Mouse (Mus musculus): ENCODE measurements around the gene Arhgap22.

The Arhgap22 gene

DNA sequence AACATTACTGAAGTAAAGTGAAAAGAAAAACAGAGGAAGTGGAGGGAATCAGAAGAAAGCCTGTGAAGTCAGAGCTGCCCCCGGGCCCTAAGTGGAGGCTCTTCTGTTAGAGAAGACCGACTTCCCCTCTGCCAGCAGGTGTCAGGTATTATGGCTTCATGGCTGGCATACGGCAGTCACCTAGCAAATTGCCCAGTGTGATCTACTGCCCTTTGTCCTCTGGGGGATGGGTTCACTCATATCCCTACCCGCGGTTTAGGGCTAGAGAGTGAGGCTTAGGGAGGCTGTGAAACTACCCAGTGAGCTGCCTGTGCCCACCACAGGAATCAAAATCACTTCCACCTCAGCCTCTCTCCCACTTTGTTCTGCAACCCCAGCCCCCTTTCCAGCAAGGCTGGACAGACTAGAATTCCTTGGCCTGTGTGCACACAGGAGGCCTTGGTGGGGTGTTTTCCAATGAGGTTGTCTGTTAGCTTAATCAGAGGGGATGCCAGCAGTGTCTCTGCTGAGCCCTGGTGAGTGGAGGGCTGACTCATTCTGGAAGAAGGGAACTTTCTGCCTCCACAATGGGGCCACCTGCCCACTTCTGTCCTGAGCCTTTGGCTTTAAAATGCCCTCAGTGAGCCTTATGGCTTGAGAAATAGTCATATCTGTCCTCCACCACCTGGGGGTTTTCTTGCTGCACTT is 1.4 kb upstream of the Arhgap22 start:
- intact Hi-C loops (cut with DNase I) = no loop called here

DNA sequence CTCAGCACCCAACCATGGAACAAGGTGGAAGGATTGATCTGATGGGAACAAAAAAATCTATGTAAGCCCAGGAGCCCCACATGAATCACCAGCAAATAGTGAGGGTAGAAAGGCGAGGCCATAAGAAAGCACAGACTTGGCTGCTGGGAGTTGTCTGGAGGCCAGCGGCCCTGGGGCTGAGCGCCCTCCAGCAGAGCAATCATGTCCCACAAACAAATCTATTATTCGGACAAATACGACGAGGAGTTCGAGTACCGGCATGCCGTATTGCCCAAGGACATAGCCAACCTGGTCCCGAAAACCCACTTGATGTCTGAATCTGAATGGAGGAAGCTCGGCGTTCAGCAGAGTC is 892 bp upstream of the Arhgap22 start:
- intact Hi-C loops (cut with DNase I) = loop anchor here (1.0 kb wide), 1 partner anchor 90 kb away; no protein-coding TSS in a partner anchor

DNA sequence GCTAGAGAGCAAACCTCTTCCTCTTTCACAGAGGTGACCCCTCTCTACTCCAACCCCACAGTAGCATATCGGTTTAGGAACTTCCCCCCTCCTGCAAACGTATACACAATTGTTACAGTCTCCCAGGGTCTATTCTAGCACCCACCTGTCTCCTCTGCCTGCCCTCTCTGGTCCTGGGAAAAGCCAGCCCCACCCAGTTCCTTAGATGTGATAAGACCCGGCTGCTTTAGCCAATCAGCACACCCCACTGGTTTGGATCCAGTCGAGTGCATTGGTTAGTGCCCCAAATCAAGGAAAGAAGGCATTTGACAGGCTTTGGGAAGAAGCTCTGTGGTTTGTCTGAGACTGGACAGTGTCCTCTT is 922 bp downstream of the Arhgap22 start:
- intact Hi-C loops (cut with DNase I) = loop anchor here (2.0 kb wide), 1 partner anchor 156 kb away; no protein-coding TSS in a partner anchor

DNA sequence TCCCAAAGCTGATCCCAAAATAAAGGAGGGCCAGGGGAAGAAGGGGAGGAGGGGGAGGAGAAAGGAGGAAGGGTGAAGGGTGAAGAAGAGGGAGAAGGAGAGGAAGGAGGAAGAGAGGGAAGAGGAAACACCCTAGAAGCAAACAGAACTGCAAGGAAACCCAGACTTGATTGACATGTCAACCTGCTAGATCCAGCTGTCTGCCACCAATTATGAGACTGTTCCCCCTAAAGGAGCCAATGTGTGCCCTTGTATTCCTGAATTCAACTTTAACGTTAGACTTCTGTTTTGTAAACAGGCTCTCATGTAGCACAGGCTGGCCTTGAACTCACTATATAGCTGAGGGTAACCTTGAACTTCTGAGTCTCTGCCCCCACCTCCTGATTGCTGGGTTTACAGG is 1.3 kb downstream of the Arhgap22 start:
- intact Hi-C loops (cut with DNase I) = loop anchor here (2.0 kb wide), 1 partner anchor 156 kb away; no protein-coding TSS in a partner anchor

DNA sequence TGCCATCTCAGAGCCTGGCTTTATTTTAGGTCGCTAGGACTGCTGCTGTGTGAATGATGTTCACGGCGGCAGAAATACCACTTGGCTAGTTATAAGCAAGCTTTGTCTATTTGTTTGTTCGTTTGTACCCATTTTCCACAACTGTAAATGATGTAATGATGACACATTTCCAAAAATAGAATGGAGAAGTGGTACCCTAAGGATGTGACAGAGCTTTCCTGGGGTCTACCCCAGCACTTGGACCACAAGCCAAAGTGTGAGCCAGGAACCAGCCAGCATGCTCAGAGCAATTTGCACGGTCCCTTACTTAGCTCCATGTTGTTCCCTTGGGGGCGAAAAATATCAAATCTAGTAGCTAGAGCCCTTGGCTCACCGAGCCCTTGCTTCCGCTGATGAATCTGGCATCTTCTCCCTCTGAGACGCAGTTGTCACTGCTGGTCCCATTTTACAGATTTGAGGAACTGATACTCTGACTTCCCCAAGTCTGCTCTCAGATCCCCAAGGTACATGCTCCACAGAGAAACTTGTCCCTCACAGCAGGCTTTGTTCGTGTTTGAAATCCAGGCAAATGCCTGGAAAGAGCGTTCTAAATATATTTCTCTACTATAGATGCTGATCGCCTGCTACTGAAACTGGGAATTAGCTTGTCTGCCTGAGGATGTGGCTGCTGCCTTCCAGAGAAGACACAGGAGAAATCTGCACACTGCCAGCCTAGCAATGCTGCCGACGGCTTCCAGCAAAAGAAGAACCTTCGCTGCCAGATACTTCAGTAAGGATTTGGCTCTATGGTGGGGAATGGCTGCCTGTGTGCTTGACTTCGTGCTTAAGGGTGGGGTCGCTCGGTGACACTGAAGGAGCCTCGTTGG is 2.8 kb downstream of the Arhgap22 start:
- intact Hi-C loops (cut with DNase I) = no loop called here

DNA sequence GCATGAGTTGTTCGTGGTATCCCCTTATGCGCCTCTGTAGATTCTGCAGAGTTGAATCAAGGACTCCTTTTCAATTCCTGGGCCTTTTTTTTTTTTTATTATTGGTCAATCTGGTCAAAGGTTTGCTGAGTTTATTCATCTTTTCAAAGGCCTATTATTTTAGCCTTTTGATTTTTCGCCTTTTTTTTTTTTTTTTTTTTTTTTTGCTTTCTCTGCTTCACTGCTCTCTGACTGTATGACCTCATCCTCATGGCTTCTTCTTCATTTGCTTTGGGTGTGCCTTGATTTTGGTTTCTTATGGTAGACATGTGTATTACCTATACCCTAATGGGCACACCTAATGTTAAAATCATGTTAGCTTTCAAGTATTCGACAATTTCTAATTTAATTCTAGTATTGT is 11.4 kb downstream of the Arhgap22 start:
- intact Hi-C loops (cut with DNase I) = no loop called here

DNA sequence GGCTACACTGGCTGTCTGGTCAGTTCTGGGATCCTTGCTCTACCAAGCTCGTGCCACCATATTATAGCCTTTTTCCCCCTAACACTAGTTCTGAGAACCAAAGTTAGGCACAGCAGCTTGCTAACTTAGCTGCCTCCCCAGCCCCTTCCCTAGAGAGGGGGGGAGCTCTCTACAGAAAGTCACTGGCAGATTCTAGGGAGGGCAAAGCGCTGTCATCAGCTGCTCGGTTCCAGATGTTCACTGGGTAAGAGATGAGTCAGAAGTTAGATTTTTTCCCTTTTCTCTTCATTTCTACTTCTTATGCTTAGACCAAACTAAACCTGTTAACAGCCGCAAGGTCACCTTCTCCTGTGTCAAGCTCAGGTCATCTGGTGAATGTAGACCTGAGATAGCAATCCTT is 16.8 kb downstream of the Arhgap22 start:
- intact Hi-C loops (cut with DNase I) = no loop called here

DNA sequence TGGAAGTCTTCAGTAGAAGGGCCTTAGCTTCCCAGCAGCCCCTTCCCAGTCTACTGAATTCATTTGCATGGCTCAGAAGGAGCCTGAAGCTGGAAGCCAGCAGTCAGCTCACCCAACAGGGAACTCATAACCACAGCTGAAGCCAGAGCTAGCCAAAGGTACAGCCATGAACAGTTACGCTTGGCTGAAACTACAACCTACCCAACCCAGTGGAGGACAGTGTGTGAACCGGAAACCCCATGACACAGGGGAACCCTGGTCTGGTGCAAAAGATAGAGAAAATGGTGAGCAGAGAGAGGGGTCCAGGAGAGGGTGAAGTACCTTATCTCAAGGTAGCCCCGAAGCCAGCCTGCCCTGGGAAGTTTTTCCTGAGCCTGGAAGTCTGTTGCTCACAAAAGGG is 17.5 kb downstream of the Arhgap22 start:
- intact Hi-C loops (cut with DNase I) = no loop called here

DNA sequence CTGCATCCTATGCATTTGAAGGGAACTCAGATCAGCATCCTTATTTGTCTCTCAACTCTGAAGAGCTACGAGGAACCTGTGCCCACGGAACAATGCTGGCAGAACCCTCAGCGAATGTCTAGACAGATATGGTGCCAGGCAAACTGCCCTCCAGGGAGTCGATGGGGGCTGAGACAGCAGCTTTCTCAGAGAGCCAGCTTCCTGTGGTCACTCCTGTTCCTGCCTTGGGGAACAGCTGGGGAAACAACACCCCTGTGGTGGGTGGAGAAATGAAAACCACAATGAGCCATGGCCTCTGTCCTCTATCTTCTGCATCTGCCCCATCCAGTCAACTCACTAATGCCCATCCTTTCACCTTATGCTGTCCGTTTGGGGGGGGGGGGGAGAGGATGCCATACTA is 18.2 kb downstream of the Arhgap22 start:
- intact Hi-C loops (cut with DNase I) = no loop called here

DNA sequence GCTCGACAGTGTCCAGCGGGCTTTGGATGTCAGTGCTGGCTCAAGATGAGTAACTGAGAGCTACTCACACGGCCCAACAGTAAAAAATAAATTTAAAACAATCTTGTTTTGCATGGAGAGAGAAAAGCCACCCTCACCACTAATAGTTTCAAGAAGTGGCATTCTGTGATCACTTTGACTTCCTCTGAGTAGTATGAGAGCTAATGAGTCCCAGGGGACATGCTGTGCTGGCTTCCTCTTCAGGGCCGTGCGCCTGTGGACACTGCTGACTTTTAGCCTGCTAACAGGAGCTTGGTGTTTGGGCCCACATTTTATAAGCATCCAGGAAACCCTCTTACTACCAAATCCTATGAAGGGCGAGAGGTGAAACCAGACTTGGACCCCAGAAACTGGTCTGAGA is 21.8 kb downstream of the Arhgap22 start:
- intact Hi-C loops (cut with DNase I) = no loop called here

DNA sequence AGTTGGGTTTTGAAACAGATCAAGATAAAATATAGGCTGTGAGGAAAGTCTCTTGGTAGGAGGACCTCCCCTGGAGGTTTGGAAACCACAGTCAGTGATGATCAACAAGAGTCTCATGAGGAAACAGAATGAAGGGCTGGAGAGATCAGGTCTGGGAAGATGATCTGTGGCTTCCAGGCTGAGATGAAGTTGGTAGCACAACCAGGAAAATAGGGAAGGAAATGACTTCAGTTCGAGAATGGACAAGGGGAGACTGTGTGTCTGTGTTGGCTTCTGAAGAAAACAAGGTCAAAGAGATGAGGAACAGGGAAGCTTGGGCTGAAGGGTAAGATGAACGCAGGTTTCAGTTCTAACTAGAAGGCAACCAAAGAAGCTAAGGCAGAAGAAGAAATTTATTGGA is 26.6 kb downstream of the Arhgap22 start:
- intact Hi-C loops (cut with DNase I) = no loop called here

DNA sequence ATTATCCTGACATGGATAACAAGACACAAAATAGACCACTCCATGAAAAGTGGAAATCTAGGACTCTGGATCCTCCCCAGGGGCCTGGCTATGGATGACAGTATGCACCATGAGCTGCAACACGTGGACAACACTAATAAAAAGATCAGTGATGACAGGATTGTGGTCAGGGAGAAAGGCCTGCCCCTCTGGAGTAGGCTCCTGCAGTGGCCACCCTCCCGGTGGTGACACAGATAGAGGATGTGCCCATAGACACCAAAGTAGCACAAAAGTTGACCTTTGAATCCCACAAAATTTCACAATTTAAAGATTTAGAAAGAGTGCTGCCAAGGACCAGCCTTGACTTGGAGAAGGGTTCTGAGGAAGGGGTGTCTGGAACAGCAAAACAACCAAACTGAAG is 29.4 kb downstream of the Arhgap22 start:
- intact Hi-C loops (cut with DNase I) = no loop called here

DNA sequence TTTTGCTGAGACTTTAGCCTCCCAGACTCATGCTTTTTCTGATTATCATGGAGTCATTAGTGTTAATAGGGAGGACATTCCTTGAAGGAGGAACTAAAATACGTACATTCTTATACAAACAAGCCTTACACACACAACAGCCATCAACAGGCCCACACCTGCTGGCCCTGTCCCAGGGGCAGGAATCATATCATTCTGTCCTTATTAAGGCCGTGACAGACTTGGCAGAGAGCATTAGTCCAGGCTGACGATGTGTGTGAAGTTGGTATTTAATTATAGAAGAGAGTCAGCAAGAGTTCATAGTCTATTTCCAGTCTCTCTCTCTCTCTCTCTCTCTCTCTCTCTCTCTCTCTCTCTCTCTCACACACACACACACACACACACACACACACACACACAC is 30.7 kb downstream of the Arhgap22 start:
- intact Hi-C loops (cut with DNase I) = no loop called here

DNA sequence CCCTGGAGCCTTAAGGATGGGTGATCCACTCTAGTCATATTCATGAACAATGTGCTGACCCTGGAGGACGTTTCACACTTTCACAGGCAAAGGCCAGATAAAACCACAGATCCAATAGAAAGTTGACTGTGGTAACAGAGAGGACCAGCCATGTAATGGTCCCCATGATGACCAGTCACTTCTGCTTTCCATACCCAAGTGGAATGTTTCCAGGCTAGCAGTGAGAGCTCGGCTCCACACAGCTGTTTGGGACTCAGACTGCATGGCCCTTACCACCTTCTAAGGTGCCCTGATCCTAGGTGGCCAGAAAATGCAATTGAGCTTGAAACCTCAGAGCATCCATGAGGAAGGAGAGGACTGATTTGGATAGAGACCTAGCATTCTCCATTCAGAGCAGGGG is 31.1 kb downstream of the Arhgap22 start:
- intact Hi-C loops (cut with DNase I) = no loop called here

DNA sequence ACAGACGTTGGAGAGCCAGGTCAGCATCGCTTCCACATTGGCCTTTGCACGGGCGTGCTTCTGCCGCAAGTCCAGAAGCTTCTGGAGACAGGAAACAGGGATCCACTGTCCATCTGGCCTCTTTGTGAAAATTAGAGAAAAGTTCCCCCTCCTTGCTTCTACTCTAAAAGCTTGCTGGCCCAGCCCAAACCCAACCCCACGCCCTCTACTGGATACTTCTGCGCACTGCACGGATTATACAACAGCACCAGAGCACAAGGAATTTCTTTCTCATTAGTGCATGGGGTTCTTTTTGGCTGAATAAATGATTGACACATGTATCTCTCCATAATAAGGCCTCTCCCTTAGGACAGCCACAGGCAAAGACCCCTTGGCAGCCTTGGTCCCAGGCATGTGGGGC is 32.6 kb downstream of the Arhgap22 start:
- intact Hi-C loops (cut with DNase I) = no loop called here

DNA sequence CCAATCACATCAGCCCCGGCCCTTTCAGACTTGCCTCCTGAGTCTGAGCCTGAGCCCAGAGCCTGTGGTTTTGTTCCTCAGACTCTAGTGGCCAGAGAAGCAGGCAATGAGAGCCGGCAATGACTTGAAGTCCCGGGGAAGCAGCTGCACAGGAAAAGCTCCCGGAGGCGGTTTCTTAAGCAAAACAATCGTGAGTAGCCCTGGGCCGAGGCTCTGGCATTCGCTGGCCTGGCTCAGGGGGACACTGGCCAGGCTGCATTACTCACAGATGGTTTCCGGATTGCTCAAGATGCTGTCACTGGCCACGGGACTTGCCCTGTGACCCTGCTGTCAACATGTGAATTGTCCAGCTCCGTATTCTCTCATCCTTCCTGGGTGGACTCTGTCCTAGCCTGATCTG is 33.8 kb downstream of the Arhgap22 start:
- intact Hi-C loops (cut with DNase I) = no loop called here

DNA sequence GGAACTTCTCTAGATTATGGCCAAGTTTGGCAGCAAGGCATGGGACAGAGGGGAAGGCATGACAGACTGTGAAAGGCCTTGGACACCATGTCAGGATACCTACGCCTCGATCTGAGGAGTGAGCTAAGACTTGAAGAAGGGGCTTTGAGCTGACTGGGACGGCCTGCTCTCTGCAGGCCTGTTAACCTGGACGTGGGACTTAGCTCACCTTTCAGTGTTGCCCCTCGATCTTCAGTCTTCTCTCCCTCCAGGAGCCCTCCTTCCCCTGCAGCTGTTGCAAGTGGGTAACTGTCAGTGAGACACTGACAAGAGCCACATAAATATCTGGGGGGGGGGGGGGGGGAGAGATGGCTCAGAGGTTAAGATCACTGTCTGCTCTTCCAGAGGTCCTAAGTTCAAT is 34.9 kb downstream of the Arhgap22 start:
- intact Hi-C loops (cut with DNase I) = no loop called here

DNA sequence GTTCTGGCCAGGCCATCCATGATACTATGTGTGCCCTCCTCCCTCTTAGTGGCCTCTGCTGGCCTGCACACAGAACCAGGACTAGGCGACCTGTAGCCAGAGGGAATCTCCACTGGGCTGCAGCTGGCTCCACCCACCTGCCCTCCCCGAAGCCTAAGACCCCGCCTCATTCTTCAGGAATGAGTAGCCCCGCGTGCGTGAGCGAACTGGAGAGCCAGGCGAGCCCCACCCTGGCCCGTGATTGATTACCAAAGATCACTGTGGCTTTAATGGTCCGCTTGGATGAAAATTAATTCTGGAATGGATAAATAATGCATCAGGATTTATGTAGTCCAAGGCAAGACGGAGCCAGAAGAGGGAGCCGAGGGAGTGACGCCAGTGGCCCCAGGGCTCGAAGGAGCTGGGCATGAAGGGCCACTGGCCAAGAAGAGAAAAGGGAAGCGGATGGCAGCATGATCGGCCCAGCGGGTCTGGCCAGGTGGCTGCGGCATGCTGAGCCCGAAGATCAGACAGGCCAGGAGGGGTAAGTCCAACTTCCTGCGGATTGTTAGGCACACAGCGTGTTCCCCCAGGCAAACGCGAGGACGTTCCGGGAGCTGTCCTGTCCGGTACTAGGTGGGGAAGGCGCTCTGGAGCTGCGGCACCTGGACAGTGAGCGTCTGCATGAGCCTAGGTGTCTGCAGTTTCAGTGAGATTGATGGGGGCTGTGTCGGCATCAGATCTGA is 36.6 kb downstream of the Arhgap22 start:
- intact Hi-C loops (cut with DNase I) = no loop called here

DNA sequence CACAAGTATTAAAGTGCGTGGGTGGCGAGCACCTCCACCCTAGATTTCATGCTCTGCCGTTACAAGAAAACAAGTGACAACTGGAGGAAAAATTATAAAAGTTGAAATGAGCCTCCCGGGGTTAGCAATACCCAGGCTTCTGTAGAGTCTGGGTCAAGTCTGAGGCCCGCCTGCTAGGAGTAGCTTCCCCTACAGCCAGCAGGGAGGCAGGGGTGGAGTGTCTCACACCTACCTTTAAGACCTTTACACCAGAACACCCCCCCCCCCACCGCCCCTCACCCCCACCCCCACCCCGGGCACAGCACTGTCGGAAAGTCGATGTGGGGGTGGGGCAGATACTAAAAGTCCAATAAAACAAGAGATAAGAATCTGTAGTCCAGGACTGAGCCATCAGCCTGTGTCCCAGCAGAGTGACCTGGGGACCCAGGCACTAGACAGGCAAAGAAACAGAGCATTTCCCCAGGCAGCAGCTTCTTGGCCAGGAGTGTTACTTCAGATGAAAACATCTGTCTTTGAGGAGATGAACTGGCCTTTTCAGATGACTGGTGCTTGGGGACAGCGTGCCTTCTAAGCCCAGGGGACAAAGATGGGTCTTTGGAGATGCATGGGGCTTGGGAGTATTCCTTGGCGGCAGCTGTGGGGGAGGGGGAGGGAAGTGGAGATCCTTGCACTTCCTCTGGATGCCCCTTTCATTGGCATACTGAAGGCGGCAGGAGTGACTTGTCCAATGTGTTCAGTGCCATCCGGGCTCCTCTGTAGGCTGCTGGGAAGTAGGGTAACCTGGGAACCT is 37.3 kb downstream of the Arhgap22 start:
- intact Hi-C loops (cut with DNase I) = no loop called here

DNA sequence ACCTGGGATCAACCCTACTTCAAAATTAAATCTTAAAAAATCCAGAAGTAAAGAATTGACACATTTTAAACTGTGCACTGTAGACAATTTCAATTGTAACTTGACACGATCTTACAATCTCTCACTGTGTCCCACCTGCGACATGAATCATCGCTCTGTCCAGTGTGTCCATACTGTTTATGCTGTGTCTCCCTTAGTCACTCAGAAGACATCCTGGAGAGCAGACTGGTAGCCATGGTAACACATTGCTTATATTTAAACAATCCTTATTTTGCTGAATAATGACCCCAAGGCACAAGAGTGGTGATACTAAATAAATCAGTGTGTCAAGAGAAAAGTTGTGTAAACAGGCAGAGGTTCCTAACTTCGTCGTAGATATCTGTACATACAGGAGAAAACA is 44.4 kb downstream of the Arhgap22 start:
- intact Hi-C loops (cut with DNase I) = no loop called here

DNA sequence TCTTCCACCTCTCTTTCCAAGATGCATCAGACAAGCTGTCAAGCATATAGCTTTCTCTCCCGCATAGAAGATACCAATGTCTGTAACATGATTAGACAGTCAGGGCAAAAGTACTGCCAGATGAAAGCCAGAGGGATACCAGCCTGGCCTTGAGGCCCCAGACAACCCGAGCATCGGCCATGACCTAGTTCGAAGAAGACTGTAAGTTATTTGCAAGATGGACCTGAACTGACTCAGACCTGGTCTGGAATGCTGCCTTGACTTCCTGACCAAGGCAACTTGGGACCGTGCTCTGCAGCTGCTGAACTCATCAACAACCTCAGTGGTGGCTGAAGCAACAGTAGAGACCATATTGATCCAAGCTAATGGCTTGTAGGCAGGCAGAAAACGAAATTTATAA is 46.3 kb downstream of the Arhgap22 start:
- intact Hi-C loops (cut with DNase I) = no loop called here
